Mouse (Mus musculus): ENCODE data around the gene Phldb1.
"Not testable (repeated sequence)": the region's sequence is repeated elsewhere in the genome, so short reads cannot be mapped to it uniquely, and the experiment has no call there.

Phldb1 gene

GRCm38 (mm10) chr9:44653896-44654295 lies 81.1 kb downstream of the Phldb1 start:
- no peak for DNase-seq (ENCODE audit: low spot score)

DNA sequence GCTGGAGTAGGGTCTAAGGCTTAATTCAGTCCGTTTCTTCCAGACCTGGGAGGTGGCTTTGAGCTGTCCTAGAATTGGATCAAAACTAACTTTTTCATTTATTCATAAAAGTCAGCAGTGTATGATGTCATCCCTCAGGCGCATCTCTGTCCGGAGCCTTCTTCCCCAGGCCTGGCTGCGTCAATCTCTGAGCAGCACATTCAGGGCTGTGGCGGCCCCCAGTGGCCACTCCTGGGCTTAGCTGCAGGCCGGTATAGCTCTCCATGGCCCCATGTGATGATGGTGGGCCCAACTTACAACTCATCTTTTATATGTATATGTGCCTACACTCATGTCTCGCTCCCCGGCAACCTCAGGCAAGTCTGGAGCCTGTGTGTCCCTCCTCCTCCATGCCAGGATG lies 83.0 kb downstream of the Phldb1 start:
- DNase-seq (ENCODE audit: low spot score): peak; percentile 68

DNA sequence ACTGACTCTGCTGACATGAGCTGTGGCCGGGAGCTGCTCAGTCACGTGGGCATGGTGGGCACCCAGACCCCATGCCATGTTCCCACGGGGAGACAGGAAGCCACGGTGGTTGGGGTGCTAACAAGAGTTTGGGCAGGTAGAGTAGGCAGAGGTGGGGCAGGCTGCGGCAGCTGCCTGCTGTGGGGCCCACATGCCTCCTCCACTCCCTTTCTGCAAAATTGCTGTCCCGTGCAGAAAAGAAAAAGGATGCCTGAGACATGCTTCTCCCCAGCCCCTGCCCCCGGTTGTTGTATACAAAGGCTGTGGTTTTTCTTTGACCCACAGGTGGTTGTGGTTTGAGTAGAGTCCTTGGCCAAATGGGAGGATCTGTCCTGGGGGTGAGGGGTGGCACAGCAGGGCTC lies 86.1 kb downstream of the Phldb1 start:
- no peak for DNase-seq (ENCODE audit: low spot score)

DNA sequence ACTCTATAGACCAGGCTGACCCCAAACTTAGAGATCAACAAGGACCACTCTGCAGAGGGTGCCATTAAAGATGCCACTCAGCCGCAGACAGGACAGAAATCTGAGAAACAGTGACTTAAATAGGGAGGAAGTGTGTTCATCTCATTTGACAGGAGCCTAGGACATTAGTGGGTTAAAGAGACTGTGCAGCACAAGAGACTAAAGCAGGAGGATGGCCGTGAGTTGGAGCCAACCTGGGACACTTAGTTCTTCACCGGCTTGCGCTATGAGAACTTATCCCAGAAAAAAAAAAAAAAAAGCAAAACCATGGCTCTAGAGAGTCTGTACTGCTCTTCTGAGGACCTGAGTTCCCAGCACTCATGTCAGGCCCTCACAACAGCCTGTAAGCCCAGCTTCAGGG lies 87.3 kb downstream of the Phldb1 start:
- no peak for DNase-seq (ENCODE audit: low spot score)

GRCm38 (mm10) chr9:44647026-44647425 lies 88.0 kb downstream of the Phldb1 start:
- DNase-seq (ENCODE audit: low spot score): no peak

DNA sequence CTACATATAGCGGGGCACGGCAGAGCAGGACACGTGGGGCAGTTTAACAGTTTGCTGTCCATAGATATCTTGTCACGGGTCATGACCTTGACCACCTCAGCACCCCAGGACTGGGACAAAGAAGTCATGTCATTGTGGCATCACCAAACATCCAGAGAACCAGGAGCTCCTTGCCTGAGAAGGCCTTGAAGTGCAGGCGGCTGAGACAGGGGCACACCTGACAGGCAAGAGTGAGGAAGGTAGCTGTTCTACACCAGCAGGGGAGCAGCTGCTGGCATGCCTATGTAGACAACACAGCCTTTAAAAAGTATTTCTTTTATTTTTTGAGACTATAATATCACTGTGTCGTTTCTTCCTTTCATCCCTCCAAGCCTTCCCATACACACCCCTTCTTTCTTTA lies 88.6 kb downstream of the Phldb1 start:
- no peak for DNase-seq (ENCODE audit: low spot score)

GRCm38 (mm10) chr9:44645924-44646323 lies 89.1 kb downstream of the Phldb1 start:
- peak; percentile 38 for DNase-seq (ENCODE audit: low spot score)

DNA sequence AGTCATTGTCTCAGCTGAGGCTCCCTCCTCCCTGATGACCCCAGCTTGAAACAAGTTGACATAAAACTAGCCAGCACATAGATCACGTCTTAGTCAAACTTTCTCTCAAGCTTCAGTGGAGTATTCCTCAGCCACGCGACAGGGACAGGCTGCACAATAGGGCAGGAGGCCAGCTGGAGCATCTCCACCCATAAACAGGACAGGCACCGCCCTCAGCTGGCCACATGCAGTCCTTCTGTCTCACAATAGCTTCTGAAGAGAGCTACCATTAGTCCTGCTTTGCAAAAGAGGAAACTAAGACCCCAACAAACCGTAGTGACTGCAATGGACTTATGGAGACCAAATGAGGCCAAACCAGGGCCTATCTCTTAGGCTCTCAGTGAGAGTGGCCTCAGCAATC lies 89.5 kb downstream of the Phldb1 start:
- DNase-seq (ENCODE audit: low spot score): peak; percentile 28

DNA sequence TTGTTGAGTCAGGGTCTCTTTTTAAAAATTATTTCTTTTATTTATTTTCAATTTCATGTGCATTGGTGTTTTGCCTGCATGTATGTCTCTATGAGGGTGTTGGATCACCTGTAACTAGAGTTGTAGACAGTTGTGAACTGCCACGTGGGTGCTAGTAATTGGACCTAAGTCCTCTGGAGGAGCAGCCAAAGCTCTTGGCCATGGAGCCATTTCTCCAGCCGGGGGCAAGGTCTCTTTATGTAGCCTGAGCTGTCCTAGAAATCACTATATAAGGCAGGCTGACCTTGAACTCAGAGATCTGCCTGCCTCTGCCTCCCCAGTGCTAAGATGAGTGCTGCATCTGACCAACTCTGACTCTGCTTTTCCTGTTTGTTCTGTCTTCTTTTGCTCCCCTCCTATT lies 90.8 kb downstream of the Phldb1 start:
- no peak for DNase-seq (ENCODE audit: low spot score)

- DNase-seq (ENCODE audit: low spot score): no peak
Measured at GRCm38 (mm10) chr9:44643103-44643502, 91.9 kb downstream of the Phldb1 start.

DNA sequence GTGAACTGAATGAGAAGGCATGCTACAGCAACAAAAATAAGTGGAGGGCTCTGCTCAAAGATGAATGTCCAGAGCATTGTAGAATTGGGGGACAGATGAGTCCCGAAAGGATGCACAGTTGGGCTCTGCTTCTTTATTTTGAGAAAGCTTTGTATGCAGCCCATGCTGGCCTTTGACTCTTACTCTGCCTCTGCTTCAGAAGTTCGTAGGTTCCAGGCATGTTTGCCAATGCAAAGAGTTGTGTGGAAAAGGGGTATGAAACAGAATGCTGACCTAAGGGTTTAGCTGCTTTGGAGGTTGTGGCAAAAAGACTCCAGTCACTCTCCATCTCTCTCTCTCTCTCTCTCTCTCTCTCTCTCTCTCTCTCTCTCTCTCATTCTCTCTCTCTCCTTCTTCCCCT lies 93.4 kb downstream of the Phldb1 start:
- DNase-seq (ENCODE audit: low spot score): no peak

- no peak for DNase-seq (ENCODE audit: low spot score)
Measured at GRCm38 (mm10) chr9:44640646-44641357, 94.2 kb downstream of the Phldb1 start.

- not testable (repeated sequence) for DNase-seq (ENCODE audit: low spot score)
Measured at GRCm38 (mm10) chr9:44640028-44640427, 95.0 kb downstream of the Phldb1 start.

- DNase-seq (ENCODE audit: low spot score): not testable (repeated sequence)
Measured at GRCm38 (mm10) chr9:44638726-44639125, 96.3 kb downstream of the Phldb1 start.

DNA sequence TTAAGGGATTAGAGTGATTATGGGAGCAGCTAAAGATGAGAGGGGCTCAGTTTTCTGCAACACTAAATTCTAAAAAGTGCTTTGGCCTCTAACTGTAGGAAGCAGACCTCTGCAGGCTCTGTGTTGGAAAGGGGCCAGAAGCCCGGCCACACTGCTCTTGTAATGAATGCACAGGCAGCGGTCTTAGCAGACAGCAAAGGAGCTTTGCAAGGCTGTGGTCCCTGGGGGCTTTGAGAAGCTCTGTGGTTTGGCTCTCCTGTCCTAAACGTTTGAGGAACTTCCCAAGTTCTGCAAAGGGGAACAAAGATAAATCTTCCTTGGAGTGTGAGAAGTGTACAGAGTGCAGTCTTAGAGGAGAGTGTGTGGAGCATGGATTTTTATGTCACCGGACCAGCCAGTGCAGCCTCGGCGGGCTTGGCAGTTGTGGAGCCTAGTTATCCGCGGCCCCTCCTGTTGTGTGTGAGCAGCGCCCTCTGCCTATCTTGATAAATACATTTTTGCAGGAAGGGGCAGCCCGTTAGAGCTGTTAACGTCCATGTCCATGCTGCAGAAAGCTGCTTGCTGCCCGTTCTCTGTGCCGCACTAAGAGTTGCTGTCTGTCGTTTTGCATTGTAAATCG lies 97.3 kb downstream of the Phldb1 start:
- DNase-seq (ENCODE audit: low spot score): peak; percentile 89
